Mouse (Mus musculus) liver, postnatal 0 days (tissue): ENCODE results near the gene Tnfrsf26. TPM values are rescaled to one million over a fixed set of nuclear protein-coding genes. Genes with fewer than 3 reads are reported as not detected.

Experiments
- ATAC-seq: fragments of 200-750 bp; cut with Nextera tagmentation; 2 replicates; pipeline ENCODE4 v1.8.0; 2017; ENCODE audit warnings: mild to moderate bottlenecking, moderate library complexity
- DNase-seq: peaks from one replicate; pipeline ENCODE4 v3.0.0-alpha.2; 2016
- H3K27ac ChIP-seq: fragments of 300-500 bp; sonication (generic); 2 replicates; pipeline ENCODE4 v1.5.1; 2014; ENCODE audit warnings: antibody characterized with exemption, moderate library complexity, mild to moderate bottlenecking, low read depth
- H3K27me3 ChIP-seq: fragments of 300-500 bp; sonication (generic); 2 replicates; pipeline ENCODE4 v1.6.1; 2014; ENCODE audit warnings: low read length, control low read depth, mixed read lengths; ENCODE audit not compliant: insufficient read depth
- H3K36me3 ChIP-seq: fragments of 300-500 bp; sonication (generic); replicated peaks from 2 replicates; pipeline ENCODE4 v1.6.1; 2014; ENCODE audit warnings: mild to moderate bottlenecking, control low read depth, low read length, moderate library complexity, mixed read lengths; ENCODE audit not compliant: insufficient read depth
- H3K4me1 ChIP-seq: fragments of 300-500 bp; sonication (generic); 2 replicates; pipeline ENCODE4 v1.6.1; 2014; ENCODE audit warnings: antibody characterized with exemption, mild to moderate bottlenecking, control low read depth; ENCODE audit not compliant: insufficient read depth
- H3K4me2 ChIP-seq: fragments of 300-500 bp; sonication (generic); 2 replicates; pipeline ENCODE4 v1.6.1; 2014; ENCODE audit warnings: low read depth, mild to moderate bottlenecking, low read length, moderate library complexity, mixed read lengths
- H3K4me3 ChIP-seq: fragments of 300-500 bp; sonication (generic); 2 replicates; pipeline ENCODE4 v1.5.1; 2014; ENCODE audit warnings: low read depth, low read length
- H3K9ac ChIP-seq: fragments of 300-500 bp; sonication (generic); replicated peaks from 2 replicates; pipeline ENCODE4 v1.6.1; 2014; ENCODE audit warnings: mild to moderate bottlenecking, moderate library complexity
- H3K9me3 ChIP-seq: fragments of 300-500 bp; sonication (generic); 2 replicates; pipeline ENCODE4 v1.6.1; 2016; ENCODE audit warnings: mild to moderate bottlenecking, control low read depth, low read length, mixed read lengths
- CTCF ChIP-seq: sonication (generic); IDR thresholded peaks from 2 replicates; pipeline ENCODE4 v1.5.1; 2016; ENCODE audit warnings: antibody characterized with exemption, low read depth
- EP300 ChIP-seq: IDR thresholded peaks from 2 replicates; pipeline ENCODE4 v1.6.1; 2016; ENCODE audit warnings: antibody characterized with exemption, low read depth, mild to moderate bottlenecking
- WGBS: fragments of 180-500 bp; shearing (Covaris S2); extraction: QIAGEN DNeasy Blood & Tissue Kit; methylation state at CpG from one replicate; pipeline ENCODE4 v1.1.7; 2014; ENCODE audit not compliant: insufficient replicate concordance; 5-methylcytosine and 5-hydroxymethylcytosine counted together
- polyA plus RNA-seq: library from polyadenylated mRNA; unstranded; fragments of >200 nt; fragmentation: Nextera tagmentation; extraction: Ambion mirVana; gene quantifications from 2 replicates; pipeline ENCODE4 v1.2.1, GENCODE M21; 2015

Tnfrsf26 gene
- polyA plus RNA-seq, 1 experiment from 2014 or later = 2.0 TPM

- DNase-seq = no peak
- H3K36me3 ChIP-seq = no peaks in the 10 kb centered on the region
- no peak overlapping the region for H3K4me2 ChIP-seq
- no peaks in the 10 kb centered on the region for H3K9me3 ChIP-seq
- 56% methylated on average over 3 of the region's 3 CpGs for WGBS
- ATAC-seq = no peak
- no peak overlapping the region for H3K9ac ChIP-seq
- no peak overlapping the region for H3K27ac ChIP-seq
- no peaks in the 10 kb centered on the region for H3K27me3 ChIP-seq
- no peak for TF ChIP-seq CTCF
- TF ChIP-seq EP300 = no peak
- 0 out of 2 replicates have a peak, but pooled peaks cover 2% of the 10 kb centered on the region for H3K4me1 ChIP-seq
- H3K4me3 ChIP-seq = no peak overlapping the region
These were observed 4.0 kb downstream of the Tnfrsf26 start for GRCm38 (mm10) chr7:143624561-143624960.

DNA sequence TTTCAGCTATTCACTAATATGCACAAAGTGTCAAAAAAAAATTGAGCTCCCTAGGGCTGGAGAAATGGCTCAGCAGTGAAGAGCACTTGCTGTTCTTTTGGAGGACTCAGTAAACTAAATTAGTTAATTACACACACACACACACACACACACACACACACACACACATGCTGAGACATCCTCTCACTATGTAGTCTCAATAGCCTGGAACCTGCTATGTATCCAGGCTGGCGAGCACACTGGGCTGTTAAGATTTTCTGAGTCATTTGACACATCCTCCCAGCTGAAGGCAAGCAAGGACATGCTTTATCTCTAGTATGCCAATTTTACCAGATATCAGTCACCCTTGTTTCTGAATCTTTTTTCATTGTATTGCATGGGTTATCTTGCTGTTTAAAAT, 7.6 kb downstream of the Tnfrsf26 start:
- TF ChIP-seq EP300 (no peak), CTCF (no peak)
- H3K9me3 ChIP-seq = no peaks in the 10 kb centered on the region
- H3K4me3 ChIP-seq = no peak overlapping the region
- DNase-seq (no peak), ATAC-seq (no peak)
- 40% methylated on average over 1 of the region's 1 CpGs for WGBS
- no peak overlapping the region for H3K9ac ChIP-seq
- H3K27me3 ChIP-seq = no peaks in the 10 kb centered on the region
- no peaks in the 10 kb centered on the region for H3K4me1 ChIP-seq
- H3K27ac ChIP-seq = no peak overlapping the region
- H3K4me2 ChIP-seq = no peak overlapping the region
- no peaks in the 10 kb centered on the region for H3K36me3 ChIP-seq

DNA sequence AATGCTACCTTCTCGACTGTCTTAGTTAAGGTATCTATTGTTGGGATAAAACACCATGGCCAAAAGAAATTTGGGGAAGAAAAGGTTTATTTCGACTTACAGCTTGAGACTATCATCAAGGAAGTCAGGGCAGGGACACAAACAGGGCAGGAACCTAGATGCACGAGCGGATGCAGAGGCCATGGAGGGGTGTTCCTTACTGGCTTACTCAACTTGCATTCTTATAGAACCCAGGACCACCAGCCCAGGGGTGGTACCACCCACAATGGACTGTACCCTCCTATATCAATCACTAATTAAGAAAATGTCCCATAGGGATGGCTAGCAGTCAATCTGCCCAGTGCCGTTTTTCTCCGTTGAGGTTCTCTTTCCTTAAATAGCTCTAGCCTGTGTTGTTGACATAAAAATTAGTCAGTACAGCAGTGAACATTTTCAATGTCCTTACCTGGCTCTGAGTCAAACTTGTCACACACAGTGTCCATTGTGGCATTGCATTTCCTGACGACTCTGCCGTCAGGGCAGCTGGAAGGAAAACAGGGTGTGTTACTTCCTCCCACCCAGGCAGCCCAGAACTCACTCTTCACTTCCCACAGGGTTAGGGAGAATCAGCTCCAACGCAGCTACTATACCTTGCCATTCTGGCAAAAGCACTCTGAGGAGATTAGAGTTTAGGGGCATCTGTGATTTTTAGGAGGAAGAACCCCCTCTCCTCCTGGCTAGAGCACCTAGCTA, 14.0 kb downstream of the Tnfrsf26 start:
- ATAC-seq (0 out of 2 replicates have a peak, but pooled peaks have one; percentile 23), DNase-seq (no peak)
- no peak overlapping the region for H3K9ac ChIP-seq
- no peaks in the 10 kb centered on the region for H3K27me3 ChIP-seq
- no peak overlapping the region for H3K4me2 ChIP-seq
- H3K27ac ChIP-seq = peak overlapping the region; percentile 46; the same call in 1 of the 2 replicates
- H3K36me3 ChIP-seq = no peaks in the 10 kb centered on the region
- H3K9me3 ChIP-seq = no peaks in the 10 kb centered on the region
- no peak overlapping the region for H3K4me3 ChIP-seq
- TF ChIP-seq CTCF (no peak), EP300 (no peak)
- 36% methylated on average over 9 of the region's 9 CpGs for WGBS
- H3K4me1 ChIP-seq = no peaks in the 10 kb centered on the region

- no peak for ATAC-seq
- Histone ChIP-seq H3K9ac (no peak overlapping the region), H3K4me1 (no peaks in the 10 kb centered on the region), H3K27ac (no peak overlapping the region), H3K4me2 (no peak overlapping the region), H3K4me3 (no peak overlapping the region), H3K36me3 (no peaks in the 10 kb centered on the region), H3K27me3 (no peaks in the 10 kb centered on the region), H3K9me3 (no peaks in the 10 kb centered on the region)
- 52% methylated on average over 3 of the region's 3 CpGs for WGBS
- TF ChIP-seq CTCF (peak; percentile 55), EP300 (no peak)
- no peak for DNase-seq
These were observed 16.3 kb downstream of the Tnfrsf26 start for GRCm38 (mm10) chr7:143612215-143612614.

DNA sequence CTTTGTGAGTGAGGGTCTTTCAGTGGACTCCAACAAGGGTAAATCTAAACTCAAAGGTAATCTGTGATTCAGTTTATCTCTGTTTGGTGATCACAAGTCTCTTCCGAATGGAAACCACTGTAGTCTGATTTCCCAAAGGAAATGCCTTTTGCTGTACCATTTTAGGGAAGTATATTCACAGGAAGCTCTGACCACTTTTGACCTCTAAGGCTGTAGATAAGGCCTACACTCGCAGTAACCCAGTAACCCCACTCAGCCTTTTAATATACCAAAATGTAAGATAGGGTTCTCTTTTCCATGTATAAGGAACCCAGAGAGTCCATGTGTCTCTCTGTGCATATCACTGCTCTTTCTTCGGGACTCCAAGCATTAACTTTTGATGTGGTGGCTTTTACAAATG, 23.2 kb downstream of the Tnfrsf26 start:
- H3K4me3 ChIP-seq = no peak overlapping the region
- no peaks in the 10 kb centered on the region for H3K27me3 ChIP-seq
- H3K36me3 ChIP-seq = no peaks in the 10 kb centered on the region
- H3K27ac ChIP-seq = no peak overlapping the region
- WGBS = 48% methylated on average over 3 of the region's 3 CpGs
- TF ChIP-seq EP300 (no peak), CTCF (no peak)
- no peak overlapping the region for H3K4me2 ChIP-seq
- no peak for ATAC-seq
- H3K9ac ChIP-seq = no peak overlapping the region
- H3K4me1 ChIP-seq = peaks cover 5% of the 10 kb centered on the region
- no peak for DNase-seq
- no peaks in the 10 kb centered on the region for H3K9me3 ChIP-seq

DNA sequence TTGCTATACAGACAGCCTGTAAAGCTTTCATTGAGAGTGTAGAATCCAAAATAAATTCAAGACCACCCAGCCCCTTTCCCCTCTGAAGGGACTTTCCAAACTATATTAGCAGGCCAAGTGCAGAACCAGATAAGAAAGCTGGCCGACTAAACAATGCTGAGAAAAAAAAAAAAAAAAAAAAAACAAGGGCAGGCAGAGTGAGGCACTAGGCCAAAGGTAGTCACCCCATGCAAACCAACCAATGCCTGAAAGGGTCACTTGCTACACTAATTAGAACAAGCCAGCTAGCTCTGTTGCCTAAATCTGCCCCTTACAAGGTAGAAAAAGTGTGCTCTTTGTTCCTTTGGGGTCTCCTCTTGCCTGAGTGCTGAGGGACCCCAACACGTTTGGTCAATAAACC, 23.6 kb downstream of the Tnfrsf26 start:
- no peaks in the 10 kb centered on the region for H3K36me3 ChIP-seq
- ATAC-seq (no peak), DNase-seq (no peak)
- H3K9me3 ChIP-seq = no peaks in the 10 kb centered on the region
- H3K9ac ChIP-seq = no peak overlapping the region
- H3K27me3 ChIP-seq = no peaks in the 10 kb centered on the region
- H3K4me1 ChIP-seq = peaks cover 8% of the 10 kb centered on the region
- no peak overlapping the region for H3K4me3 ChIP-seq
- H3K4me2 ChIP-seq = no peak overlapping the region
- 48% methylated on average over 2 of the region's 2 CpGs for WGBS
- TF ChIP-seq EP300 (no peak), CTCF (no peak)
- no peak overlapping the region for H3K27ac ChIP-seq
